Mouse (Mus musculus): ENCODE data around the gene Xkr7.

The Xkr7 gene

GRCm38 (mm10) chr2:153070762-153071490 lies 39.3 kb downstream of the Xkr7 start:
- no peak for DNase-seq (ENCODE audit: low spot score in 2 of 2)

GRCm38 (mm10) chr2:153071491-153072184 lies 40.0 kb downstream of the Xkr7 start:
- DNase-seq (ENCODE audit: low spot score in 2 of 2) = no peak

GRCm38 (mm10) chr2:153074651-153075050 lies 43.0 kb downstream of the Xkr7 start:
- no peak for DNase-seq (ENCODE audit: low spot score in 2 of 2)

- DNase-seq (ENCODE audit: low spot score in 2 of 2) = no peak
These were observed 44.3 kb downstream of the Xkr7 start for GRCm38 (mm10) chr2:153075961-153076360.

- DNase-seq (ENCODE audit: low spot score in 2 of 2) = peak; percentile 24 to 80
These were observed 49.3 kb downstream of the Xkr7 start for GRCm38 (mm10) chr2:153080841-153081523.

GRCm38 (mm10) chr2:153081866-153082265 lies 50.2 kb downstream of the Xkr7 start:
- DNase-seq (ENCODE audit: low spot score in 2 of 2) = no peak

GRCm38 (mm10) chr2:153083275-153083674 lies 51.6 kb downstream of the Xkr7 start:
- no peak for DNase-seq (ENCODE audit: low spot score in 2 of 2)

GRCm38 (mm10) chr2:153083824-153084223 lies 52.2 kb downstream of the Xkr7 start:
- DNase-seq (ENCODE audit: low spot score in 2 of 2) = no peak

GRCm38 (mm10) chr2:153084261-153084976 lies 52.8 kb downstream of the Xkr7 start:
- no peak for DNase-seq (ENCODE audit: low spot score in 2 of 2)

- no peak for DNase-seq (ENCODE audit: low spot score in 2 of 2)
These were observed 53.9 kb downstream of the Xkr7 start for GRCm38 (mm10) chr2:153085556-153085955.

- no peak for DNase-seq (ENCODE audit: low spot score in 2 of 2)
These were observed 54.5 kb downstream of the Xkr7 start for GRCm38 (mm10) chr2:153086166-153086565.

GRCm38 (mm10) chr2:153087091-153087490 lies 55.4 kb downstream of the Xkr7 start:
- no peak for DNase-seq (ENCODE audit: low spot score in 2 of 2)

- no peak for DNase-seq (ENCODE audit: low spot score in 2 of 2)
These were observed 57.7 kb downstream of the Xkr7 start for GRCm38 (mm10) chr2:153089316-153089715.

GRCm38 (mm10) chr2:153090551-153091165 lies 59.0 kb downstream of the Xkr7 start:
- DNase-seq (ENCODE audit: low spot score in 2 of 2) = no peak
